Mouse (Mus musculus): Measurements from ENCODE around the gene Dab1. TPM values are rescaled to one million over a fixed set of nuclear protein-coding genes. Genes with fewer than 3 reads are reported as not detected.

Dab1 gene
- total RNA-seq, 2 experiments from 2014 or later, result not detected

- no peak for DNase-seq (ENCODE audit: low spot score)
These were observed 882.1 kb downstream of the Dab1 start for GRCm38 (mm10) chr4:104501245-104501644.

GRCm38 (mm10) chr4:104504916-104505315 is 885.8 kb downstream of the Dab1 start:
- DNase-seq (ENCODE audit: low spot score), result no peak

- no peak for DNase-seq (ENCODE audit: low spot score)
These were observed 890.2 kb downstream of the Dab1 start for GRCm38 (mm10) chr4:104509230-104509985.

GRCm38 (mm10) chr4:104511855-104512254 is 892.7 kb downstream of the Dab1 start:
- no peak for DNase-seq (ENCODE audit: low spot score)

- no peak for DNase-seq (ENCODE audit: low spot score)
These were observed 893.4 kb downstream of the Dab1 start for GRCm38 (mm10) chr4:104512513-104512912.

- no peak for DNase-seq (ENCODE audit: low spot score)
These were observed 894.5 kb downstream of the Dab1 start for GRCm38 (mm10) chr4:104513622-104514021.

GRCm38 (mm10) chr4:104514568-104515000 is 895.4 kb downstream of the Dab1 start:
- no peak for DNase-seq (ENCODE audit: low spot score)

- DNase-seq (ENCODE audit: low spot score), result no peak
These were observed 896.5 kb downstream of the Dab1 start for GRCm38 (mm10) chr4:104515681-104516080.

- DNase-seq (ENCODE audit: low spot score), result no peak
These were observed 903.2 kb downstream of the Dab1 start for GRCm38 (mm10) chr4:104522324-104522723.

- DNase-seq (ENCODE audit: low spot score), result no peak
These were observed 904.6 kb downstream of the Dab1 start for GRCm38 (mm10) chr4:104523776-104524175.

- DNase-seq (ENCODE audit: low spot score), result no peak
These were observed 910.9 kb downstream of the Dab1 start for GRCm38 (mm10) chr4:104529905-104530646.

GRCm38 (mm10) chr4:104532846-104533245 is 913.7 kb downstream of the Dab1 start:
- DNase-seq (ENCODE audit: low spot score), result no peak

- DNase-seq (ENCODE audit: low spot score), result no peak
These were observed 919.3 kb downstream of the Dab1 start for GRCm38 (mm10) chr4:104538420-104538819.

- DNase-seq (ENCODE audit: low spot score), result no peak
These were observed 919.9 kb downstream of the Dab1 start for GRCm38 (mm10) chr4:104539047-104539446.

- DNase-seq (ENCODE audit: low spot score), result no peak
These were observed 927.9 kb downstream of the Dab1 start for GRCm38 (mm10) chr4:104547091-104547490.

GRCm38 (mm10) chr4:104548287-104548686 is 929.1 kb downstream of the Dab1 start:
- no peak for DNase-seq (ENCODE audit: low spot score)

GRCm38 (mm10) chr4:104550581-104551205 is 931.5 kb downstream of the Dab1 start:
- DNase-seq (ENCODE audit: low spot score), result no peak

GRCm38 (mm10) chr4:104551390-104552070 is 932.4 kb downstream of the Dab1 start:
- no peak for DNase-seq (ENCODE audit: low spot score)

GRCm38 (mm10) chr4:104555408-104555807 is 936.2 kb downstream of the Dab1 start:
- no peak for DNase-seq (ENCODE audit: low spot score)

GRCm38 (mm10) chr4:104563512-104563911 is 944.4 kb downstream of the Dab1 start:
- DNase-seq (ENCODE audit: low spot score), result no peak

GRCm38 (mm10) chr4:104570523-104570922 is 951.4 kb downstream of the Dab1 start:
- no peak for DNase-seq (ENCODE audit: low spot score)

- no peak for DNase-seq (ENCODE audit: low spot score)
These were observed 953.3 kb downstream of the Dab1 start for GRCm38 (mm10) chr4:104572440-104572839.
